Comparison of ENCODE assay signal across 24 mouse cellular contexts in genomic region chr10:71087359-71087716, GRCm38 (mm10).
DNase-seq lines count a peak whose midpoint lies in the region; ATAC-seq lines count a peak whose summit lies in the region.
"Had no signal": no experiment of that assay in that cellular context is flagged by ENCODE, and none has a peak within 500 bp of the region (broad histone marks: within the 10 kb centered on the region; RNA-seq: fewer than 3 reads in every experiment).

No protein-coding gene starts in this region.

- DNase-seq in heart, adult 11 months = peak; percentile 70
- no peak for DNase-seq in heart, postnatal 4 days
- DNase-seq in midbrain, embryonic 11.5 days (ENCODE audit: low spot score, missing footprints) = peak; percentile 6
- DNase-seq in midbrain, embryonic 10.5 days (ENCODE audit: low spot score) = no peak
- DNase-seq in ovary, postnatal 10 days (ENCODE audit: low spot score) = no peak
- DNase-seq: adrenal gland, adult 2 months; adrenal gland, postnatal 10 days; adrenal gland, postnatal 25 days; B cell, adult 2 months; cerebellum, adult 11 months; cerebellum, adult 18-20 months; cerebellum, adult 8-10 months; cerebellum, adult 9-11 months; cerebellum, postnatal 14 days; cerebellum, postnatal 36 days; embryo, embryonic 11 days had no signal

- no peaks in the 10 kb centered on the region for H3K9me3 ChIP-seq in midbrain, embryonic 11.5 days (ENCODE audit: control insufficient read depth, low read length)
- H3K9me3 ChIP-seq in midbrain, embryonic 10.5 days (replicated peaks) = no peaks in the 10 kb centered on the region
- H3K9me3 ChIP-seq: embryonic facial prominence, embryonic 13.5 days; embryonic facial prominence, embryonic 15.5 days; forebrain, embryonic 10.5 days; forebrain, embryonic 12.5 days had no signal

- 90% methylated on average over 4 of the region's 4 CpGs for WGBS in midbrain, embryonic 11.5 days
- WGBS in midbrain, embryonic 10.5 days = 94% methylated on average over 4 of the region's 4 CpGs

- no peak for ATAC-seq in midbrain, embryonic 11.5 days (ENCODE audit: low FRiP score)
- ATAC-seq: CD4-positive, CD25-positive, alpha-beta regulatory T cell, adult 4 months; forebrain, embryonic 14.5 days; forebrain, embryonic 16.5 days had no signal

- H3K9ac ChIP-seq in midbrain, embryonic 11.5 days (ENCODE audit: low read length) = no peak overlapping the region
- H3K9ac ChIP-seq: embryonic facial prominence, embryonic 13.5 days; embryonic facial prominence, embryonic 15.5 days; forebrain, embryonic 12.5 days had no signal

- no peaks in the 10 kb centered on the region for H3K4me1 ChIP-seq in midbrain, embryonic 11.5 days (ENCODE audit: control insufficient read depth, insufficient read depth, low read length)
- H3K4me1 ChIP-seq in midbrain, embryonic 10.5 days = no peaks in the 10 kb centered on the region
- H3K4me1 ChIP-seq: forebrain, embryonic 10.5 days; forebrain, embryonic 12.5 days had no signal

- H3K4me3 ChIP-seq in midbrain, embryonic 11.5 days (ENCODE audit: low read depth, low read length) = no peak overlapping the region
- no peak overlapping the region for H3K4me3 ChIP-seq in midbrain, embryonic 10.5 days
- H3K4me3 ChIP-seq: embryonic facial prominence, embryonic 13.5 days; embryonic facial prominence, embryonic 15.5 days; forebrain, embryonic 10.5 days; forebrain, embryonic 12.5 days had no signal

- H3K27ac ChIP-seq in midbrain, embryonic 11.5 days (ENCODE audit: low read depth, low read length) = no peak overlapping the region
- no peak overlapping the region for H3K27ac ChIP-seq in midbrain, embryonic 10.5 days (replicated peaks)
- H3K27ac ChIP-seq: embryonic facial prominence, embryonic 13.5 days; embryonic facial prominence, embryonic 15.5 days; forebrain, embryonic 10.5 days; forebrain, embryonic 12.5 days had no signal

- H3K36me3 ChIP-seq in midbrain, embryonic 11.5 days (ENCODE audit: control insufficient read depth, insufficient read depth, low read length) = no peaks in the 10 kb centered on the region
- H3K36me3 ChIP-seq in midbrain, embryonic 10.5 days = no peaks in the 10 kb centered on the region
- H3K36me3 ChIP-seq: embryonic facial prominence, embryonic 13.5 days; embryonic facial prominence, embryonic 15.5 days; forebrain, embryonic 10.5 days; forebrain, embryonic 12.5 days; G1E had no signal

- no peak overlapping the region for H3K4me2 ChIP-seq in midbrain, embryonic 11.5 days
- H3K4me2 ChIP-seq: embryonic facial prominence, embryonic 13.5 days; embryonic facial prominence, embryonic 15.5 days; forebrain, embryonic 12.5 days had no signal

- no peaks in the 10 kb centered on the region for H3K27me3 ChIP-seq in midbrain, embryonic 11.5 days (ENCODE audit: control insufficient read depth, insufficient read depth, low read length)
- H3K27me3 ChIP-seq in midbrain, embryonic 10.5 days (ENCODE audit: low read depth, poor library complexity, severe bottlenecking) = no peaks in the 10 kb centered on the region
- H3K27me3 ChIP-seq: embryonic facial prominence, embryonic 13.5 days; embryonic facial prominence, embryonic 15.5 days; forebrain, embryonic 12.5 days had no signal

Comparison
In these comparisons a context has a peak if more than half of its experiments do, and no peak if none do; other contexts are left out.
1. DNase-seq: peak in heart, adult 11 months (single experiment) and midbrain, embryonic 11.5 days (single experiment); none in heart, postnatal 4 days (single experiment), midbrain, embryonic 10.5 days (single experiment) and ovary, postnatal 10 days (single experiment).